Mouse (Mus musculus): Measurements from ENCODE around the gene Entpd8.
A peak's percentile ranks its signal among the peaks of the same experiment; 100 is the strongest.

The Entpd8 gene

GRCm38 (mm10) chr2:25080076-25080475 is at the start of gene Entpd8:
Gene Entpd8, plus strand, starts transcription at chr2:25080304.
- no peak for DNase-seq (ENCODE audit: low spot score in 2 of 2)

GRCm38 (mm10) chr2:25034994-25035393 is 45.1 kb upstream of the Entpd8 start:
- DNase-seq (ENCODE audit: low spot score in 2 of 2) = no peak

GRCm38 (mm10) chr2:25040089-25040488 is 40.0 kb upstream of the Entpd8 start:
- DNase-seq (ENCODE audit: low spot score in 2 of 2) = no peak

GRCm38 (mm10) chr2:25050921-25051320 is 29.2 kb upstream of the Entpd8 start:
- no peak for DNase-seq (ENCODE audit: low spot score in 2 of 2)

- DNase-seq (ENCODE audit: low spot score in 2 of 2) = no peak
Measured at GRCm38 (mm10) chr2:25051450-25051849, 28.7 kb upstream of the Entpd8 start.

- DNase-seq (ENCODE audit: low spot score in 2 of 2) = no peak
Measured at GRCm38 (mm10) chr2:25053101-25053500, 27.0 kb upstream of the Entpd8 start.

- peak; percentile 77 to 79 for DNase-seq (ENCODE audit: low spot score in 2 of 2)
Measured at GRCm38 (mm10) chr2:25054221-25055067, 25.7 kb upstream of the Entpd8 start, which contains the start of gene Nsmf. Gene Nsmf, plus strand, starts transcription at chr2:25054355.

- no peak for DNase-seq (ENCODE audit: low spot score in 2 of 2)
Measured at GRCm38 (mm10) chr2:25055068-25055405, 25.1 kb upstream of the Entpd8 start.

GRCm38 (mm10) chr2:25055409-25056155 is 24.5 kb upstream of the Entpd8 start:
- DNase-seq (ENCODE audit: low spot score in 2 of 2) = no peak

GRCm38 (mm10) chr2:25058926-25059325 is 21.2 kb upstream of the Entpd8 start:
- DNase-seq (ENCODE audit: low spot score in 2 of 2) = no peak

- no peak for DNase-seq (ENCODE audit: low spot score in 2 of 2)
Measured at GRCm38 (mm10) chr2:25063523-25063922, 16.6 kb upstream of the Entpd8 start.

- DNase-seq (ENCODE audit: low spot score in 2 of 2) = no peak
Measured at GRCm38 (mm10) chr2:25064285-25064684, 15.8 kb upstream of the Entpd8 start.

GRCm38 (mm10) chr2:25065537-25065936 is 14.6 kb upstream of the Entpd8 start:
- DNase-seq (ENCODE audit: low spot score in 2 of 2) = no peak

- no peak for DNase-seq (ENCODE audit: low spot score in 2 of 2)
Measured at GRCm38 (mm10) chr2:25066552-25066951, 13.6 kb upstream of the Entpd8 start.

GRCm38 (mm10) chr2:25069537-25069936 is 10.6 kb upstream of the Entpd8 start:
- no peak for DNase-seq (ENCODE audit: low spot score in 2 of 2)

- no peak for DNase-seq (ENCODE audit: low spot score in 2 of 2)
Measured at GRCm38 (mm10) chr2:25072398-25072797, 7.7 kb upstream of the Entpd8 start.

- DNase-seq (ENCODE audit: low spot score in 2 of 2) = no peak
Measured at GRCm38 (mm10) chr2:25075506-25075905, 4.6 kb upstream of the Entpd8 start.

- DNase-seq (ENCODE audit: low spot score in 2 of 2) = no peak
Measured at GRCm38 (mm10) chr2:25078967-25079366, 1.1 kb upstream of the Entpd8 start.

GRCm38 (mm10) chr2:25083697-25084096 is 3.6 kb downstream of the Entpd8 start:
- DNase-seq (ENCODE audit: low spot score in 2 of 2) = no peak

- no peak for DNase-seq (ENCODE audit: low spot score in 2 of 2)
Measured at GRCm38 (mm10) chr2:25085571-25085970, 5.5 kb downstream of the Entpd8 start.

- DNase-seq (ENCODE audit: low spot score in 2 of 2) = no peak
Measured at GRCm38 (mm10) chr2:25087842-25088241, 7.7 kb downstream of the Entpd8 start.

GRCm38 (mm10) chr2:25088636-25089035 is 8.5 kb downstream of the Entpd8 start:
- DNase-seq (ENCODE audit: low spot score in 2 of 2) = no peak

GRCm38 (mm10) chr2:25094785-25095108 is 14.6 kb downstream of the Entpd8 start:
- no peak for DNase-seq (ENCODE audit: low spot score in 2 of 2)

Data from urinary bladder, adult 18-20 months (tissue).